ENCODE assay signal across 8 mouse cellular contexts in genomic region chr7:137313183-137313903, GRCm38 (mm10). TPM values are rescaled to one million over a fixed set of nuclear protein-coding genes. Genes with fewer than 3 reads are reported as not detected.
A peak's percentile ranks its signal among the peaks of the same experiment; 100 is the strongest.
DNase-seq lines count a peak whose midpoint lies in the region; ATAC-seq and TF ChIP-seq lines count a peak whose summit lies in the region.

No protein-coding gene starts in this region.

- no peak for TF ChIP-seq POLR2A in spleen, adult 2 months (IDR thresholded peaks at IDR 0.05; ENCODE audit: low read depth, low read length)

- H3K9me3 ChIP-seq in embryonic facial prominence, embryonic 11.5 days (replicated peaks; ENCODE audit: control insufficient read depth, low read length): no peaks in the 10 kb centered on the region
- no peaks in the 10 kb centered on the region for H3K9me3 ChIP-seq in lung, postnatal 0 days (ENCODE audit: low read length)

- intact Hi-C loops in left cerebral cortex, postnatal 36 days (cut with DNase I): loop anchor here (10.0 kb wide), 1 partner anchor 489 kb away; no protein-coding TSS in a partner anchor
- intact Hi-C loops in left cerebral cortex, postnatal 14 days (cut with DNase I): loop anchor here (10.0 kb wide), 1 partner anchor 489 kb away; no protein-coding TSS in a partner anchor

- ATAC-seq in embryonic facial prominence, embryonic 11.5 days (replicated peaks; ENCODE audit: insufficient number of reproducible peaks, low FRiP score, low TSS enrichment, low read depth): no peak
- peak; percentile 5; the same call in 1 of the 2 replicates for ATAC-seq in lung, postnatal 0 days

- no peak for TF ChIP-seq EP300 in lung, postnatal 0 days (IDR thresholded peaks at IDR 0.05)

- H3K4me1 ChIP-seq in spleen, adult 2 months (ENCODE audit: control insufficient read depth, insufficient read depth, insufficient read length): peaks cover 25% of the 10 kb centered on the region
- H3K4me1 ChIP-seq in embryonic facial prominence, embryonic 11.5 days (ENCODE audit: control insufficient read depth, insufficient read depth, low read length): peaks cover 9% of the 10 kb centered on the region; the same call in 1 of the 2 replicates
- peaks cover 19% of the 10 kb centered on the region; the same call in 1 of the 2 replicates for H3K4me1 ChIP-seq in lung, postnatal 0 days (ENCODE audit: insufficient read depth, low read depth, low read length)

- H3K27ac ChIP-seq in spleen, adult 2 months (ENCODE audit: insufficient read depth, low read length): no peak overlapping the region
- peak overlapping the region; percentile 91 for H3K27ac ChIP-seq in embryonic facial prominence, embryonic 11.5 days (replicated peaks; ENCODE audit: low read depth, low read length)
- H3K27ac ChIP-seq in lung, postnatal 0 days (ENCODE audit: low read length): no peak overlapping the region

- H3K4me3 ChIP-seq in spleen, adult 2 months (ENCODE audit: extremely low read depth, insufficient read depth, insufficient read length): peak overlapping the region; percentile 54
- H3K4me3 ChIP-seq in embryonic facial prominence, embryonic 11.5 days (ENCODE audit: low read depth, low read length): peak overlapping the region; percentile 85
- peak overlapping the region; percentile 60 for H3K4me3 ChIP-seq in lung, postnatal 0 days (ENCODE audit: low read depth, low read length)

- H3K36me3 ChIP-seq in spleen, adult 2 months (ENCODE audit: control insufficient read depth, insufficient read depth, low read length): no peaks in the 10 kb centered on the region
- H3K36me3 ChIP-seq in embryonic facial prominence, embryonic 11.5 days (replicated peaks; ENCODE audit: control insufficient read depth, insufficient read depth, low read depth, low read length): no peaks in the 10 kb centered on the region
- H3K36me3 ChIP-seq in lung, postnatal 0 days (ENCODE audit: insufficient read depth, low read length): no peaks in the 10 kb centered on the region

- WGBS in spleen, adult 2 months: 1% methylated on average over 77 of the region's 79 CpGs
- 1% methylated on average over 65 of the region's 79 CpGs for WGBS in embryonic facial prominence, embryonic 11.5 days
- WGBS in lung, postnatal 0 days: 1% methylated on average over 49 of the region's 79 CpGs

- DNase-seq in spleen, adult 2 months (ENCODE audit: low read depth in 1 of 2, low spot score in 2 of 2): no peak
- DNase-seq in spleen, postnatal 36 days (ENCODE audit: low spot score in 2 of 2): no peak
- peak; percentile 66 for DNase-seq in embryonic facial prominence, embryonic 11.5 days (ENCODE audit: low spot score)
- peak; percentile 64 for DNase-seq in heart, postnatal 4 days
- no peak for DNase-seq in lung, postnatal 0 days (ENCODE audit: low spot score)
- no peak for DNase-seq in urinary bladder, postnatal 10 days (ENCODE audit: low spot score)
- DNase-seq in left cerebral cortex, postnatal 36 days (ENCODE audit: low spot score in 2 of 2): no peak
- no peak for DNase-seq in left cerebral cortex, postnatal 14 days (ENCODE audit: low spot score in 2 of 2)

- no peak for TF ChIP-seq CTCF in spleen, adult 2 months (IDR thresholded peaks at IDR 0.05; ENCODE audit: extremely low read depth, insufficient read depth, insufficient read length, insufficient replicate concordance)
- no peak for TF ChIP-seq CTCF in lung, postnatal 0 days (IDR thresholded peaks at IDR 0.05)

- H3K27me3 ChIP-seq in spleen, adult 2 months (ENCODE audit: control insufficient read depth, insufficient read depth, low read length): peaks cover 56% of the 10 kb centered on the region
- H3K27me3 ChIP-seq in embryonic facial prominence, embryonic 11.5 days (ENCODE audit: control insufficient read depth, insufficient read depth, low read length): peaks cover 37% of the 10 kb centered on the region
- H3K27me3 ChIP-seq in lung, postnatal 0 days (replicated peaks; ENCODE audit: insufficient read depth, low read length): peaks cover 98% of the 10 kb centered on the region

- H3K9ac ChIP-seq in embryonic facial prominence, embryonic 11.5 days (replicated peaks; ENCODE audit: low read length): peak overlapping the region; percentile 95
- H3K9ac ChIP-seq in lung, postnatal 0 days (replicated peaks; ENCODE audit: low read depth): no peak overlapping the region

- peak overlapping the region; percentile 90 for H3K4me2 ChIP-seq in embryonic facial prominence, embryonic 11.5 days (ENCODE audit: low read depth, low read length)
- peak overlapping the region; percentile 98 for H3K4me2 ChIP-seq in lung, postnatal 0 days (replicated peaks; ENCODE audit: low read depth, low read length)

RNA-seq across cellular contexts. Expression of gene Ebf3, which starts 0.9 kb away (rescaled TPM):
- 0.12 and 0.27 TPM in 2 replicates for polyA plus RNA-seq in spleen, adult 2 months (2012; rRNA removed)
- polyA plus RNA-seq in embryonic facial prominence, embryonic 11.5 days (2014; fragmentation: Nextera tagmentation; extraction: Ambion mirVana): 7.2 and 7.9 TPM in 2 replicates
- 10 to 100 TPM; 18.7 to 20.1 TPM for total RNA-seq in heart, postnatal 4 days (2021)
- not detected in 2 replicates for polyA plus RNA-seq in lung, postnatal 0 days (2015; fragmentation: Nextera tagmentation; extraction: Ambion mirVana)
- total RNA-seq in left cerebral cortex, postnatal 36 days (2021): under 1 TPM; 0.32 to 0.72 TPM
- under 1 TPM; 0.68 to 0.70 TPM for total RNA-seq in left cerebral cortex, postnatal 14 days (2021)

Comparison
In these comparisons a context has a peak if more than half of its experiments do, and no peak if none do; other contexts are left out.
1. DNase-seq: peak in embryonic facial prominence, embryonic 11.5 days (single experiment) and heart, postnatal 4 days (single experiment); none in spleen, adult 2 months (0 of 2), spleen, postnatal 36 days (0 of 2), lung, postnatal 0 days (single experiment), urinary bladder, postnatal 10 days (single experiment), left cerebral cortex, postnatal 36 days (0 of 2) and left cerebral cortex, postnatal 14 days (0 of 2).
2. RNA of gene Ebf3, which starts 0.9 kb away (total RNA-seq): 18.7 to 20.1 TPM in heart, postnatal 4 days; 0.32 to 0.72 TPM in left cerebral cortex, postnatal 36 days and 0.68 to 0.70 TPM in left cerebral cortex, postnatal 14 days; every median in the first group is over 10 times any median in the second.
3. Peak in every context shown above with its lines, with median percentiles within 50 percentile points of each other: H3K4me3 ChIP-seq.